Mouse (Mus musculus): ENCODE data around the gene Prdm9.

- TF ChIP-seq EP300 (IDR thresholded peaks at IDR 0.05; ENCODE audit: low read depth) (no peak), CTCF (IDR thresholded peaks at IDR 0.05; ENCODE audit: low read depth) (no peak)
These were observed 23.8 kb downstream of the Prdm9 start for GRCm38 (mm10) chr17:15540309-15540708.

All from liver, postnatal 0 days (tissue).